Mouse (Mus musculus) left cerebral cortex, postnatal 10 days (tissue): ENCODE measurements around the gene Efcab11. TPM values are rescaled to one million over a fixed set of nuclear protein-coding genes. Genes with fewer than 3 reads are reported as not detected.
A peak's percentile ranks its signal among the peaks of the same experiment; 100 is the strongest.
"Not testable (repeated sequence)": the region's sequence is repeated elsewhere in the genome, so short reads cannot be mapped to it uniquely, and the experiment has no call there.

Experiments used
- DNase-seq, 2 experiments: peaks; one replicate each; pipeline ENCODE4 v3.0.0; 2021 to 2022; ENCODE audit warnings: low spot score in 2 of 2, mixed read lengths in 1 of 2; ENCODE audit errors: extremely low spot score in 1 of 2
- intact Hi-C: fragments of 180-260 bp; cut with DNase I; formaldehyde crosslinking; loops from one replicate; pipeline ENCODE4 v1.15.1; 2025
- total RNA-seq, 2 experiments: library from RNA; stranded (reverse); gene quantifications; 2 replicates each; pipeline ENCODE4 v1.2.3; 2021

Efcab11 gene
- total RNA-seq, 2 experiments from 2014 or later, result 0.49 to 0.73 TPM

- peak; percentile 63 to 75 for DNase-seq
- intact Hi-C loops, result loop anchor here (5.0 to 10.0 kb wide), 3 partner anchors 274 to 739 kb away; partner anchors contain the start of gene Foxn3
Observed at GRCm38 (mm10) chr12:99836404-99837131, 47.7 kb downstream of the Efcab11 start.

GRCm38 (mm10) chr12:99833476-99833875 is 50.8 kb downstream of the Efcab11 start:
- no peak for DNase-seq
- intact Hi-C loops, result loop anchor here (10.0 kb wide), 1 partner anchor 439 kb away; no protein-coding TSS in a partner anchor

- no peak for DNase-seq
- intact Hi-C loops, result no loop called here
Observed at GRCm38 (mm10) chr12:99822591-99822990, 61.6 kb downstream of the Efcab11 start.

GRCm38 (mm10) chr12:99821309-99821934 is 62.8 kb downstream of the Efcab11 start:
- intact Hi-C loops, result no loop called here
- no peak for DNase-seq

- intact Hi-C loops, result no loop called here
- no peak for DNase-seq
Observed at GRCm38 (mm10) chr12:99819186-99819974, 64.9 kb downstream of the Efcab11 start.

DNA sequence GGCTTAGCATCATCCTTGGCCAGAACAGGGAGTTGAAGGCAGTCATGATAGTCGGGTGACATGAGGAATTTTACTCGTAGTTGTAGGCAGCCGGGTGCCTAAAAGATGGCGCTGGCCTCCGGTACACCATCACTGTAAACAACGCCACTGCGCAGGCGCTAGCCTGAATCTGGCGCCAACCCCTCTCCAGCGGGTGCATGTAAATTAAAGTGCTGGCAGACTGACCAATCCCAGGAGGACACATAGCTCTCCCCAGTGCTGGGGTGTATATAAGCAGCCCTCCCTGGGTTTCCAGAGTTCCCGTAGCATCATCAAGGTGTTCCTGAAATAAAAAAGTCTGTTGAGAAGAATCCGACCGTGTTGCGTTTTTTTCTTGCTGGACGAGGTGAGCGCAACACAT is 66.2 kb downstream of the Efcab11 start:
- DNase-seq, intact Hi-C loops: not testable (repeated sequence)

- no peak for DNase-seq
- intact Hi-C loops, result no loop called here
Observed at GRCm38 (mm10) chr12:99815244-99815643, 69.0 kb downstream of the Efcab11 start.

- DNase-seq, result no peak
- intact Hi-C loops, result no loop called here
Observed at GRCm38 (mm10) chr12:99807891-99808290, 76.3 kb downstream of the Efcab11 start.

DNA sequence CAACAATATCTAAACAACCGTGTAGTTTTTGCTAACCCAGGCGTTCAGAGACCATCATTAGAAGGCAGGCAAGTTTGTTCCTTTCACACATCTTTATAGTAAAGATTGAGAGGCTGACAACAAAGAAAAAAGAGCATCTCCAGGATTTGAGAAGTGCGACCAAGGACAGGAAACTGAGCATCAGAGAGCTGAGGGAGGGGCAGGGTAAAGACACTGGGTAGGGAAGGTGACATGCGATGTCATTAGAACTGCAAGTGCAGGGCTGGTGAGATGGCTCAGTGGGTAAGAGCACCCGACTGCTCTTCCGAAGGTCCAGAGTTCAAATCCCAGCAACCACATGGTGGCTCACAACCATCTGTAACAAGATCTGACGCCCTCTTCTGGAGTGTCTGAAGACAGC is 77.5 kb downstream of the Efcab11 start:
- intact Hi-C loops, DNase-seq: not testable (repeated sequence)

GRCm38 (mm10) chr12:99795921-99796320 is 88.3 kb downstream of the Efcab11 start:
- intact Hi-C loops, result no loop called here

DNA sequence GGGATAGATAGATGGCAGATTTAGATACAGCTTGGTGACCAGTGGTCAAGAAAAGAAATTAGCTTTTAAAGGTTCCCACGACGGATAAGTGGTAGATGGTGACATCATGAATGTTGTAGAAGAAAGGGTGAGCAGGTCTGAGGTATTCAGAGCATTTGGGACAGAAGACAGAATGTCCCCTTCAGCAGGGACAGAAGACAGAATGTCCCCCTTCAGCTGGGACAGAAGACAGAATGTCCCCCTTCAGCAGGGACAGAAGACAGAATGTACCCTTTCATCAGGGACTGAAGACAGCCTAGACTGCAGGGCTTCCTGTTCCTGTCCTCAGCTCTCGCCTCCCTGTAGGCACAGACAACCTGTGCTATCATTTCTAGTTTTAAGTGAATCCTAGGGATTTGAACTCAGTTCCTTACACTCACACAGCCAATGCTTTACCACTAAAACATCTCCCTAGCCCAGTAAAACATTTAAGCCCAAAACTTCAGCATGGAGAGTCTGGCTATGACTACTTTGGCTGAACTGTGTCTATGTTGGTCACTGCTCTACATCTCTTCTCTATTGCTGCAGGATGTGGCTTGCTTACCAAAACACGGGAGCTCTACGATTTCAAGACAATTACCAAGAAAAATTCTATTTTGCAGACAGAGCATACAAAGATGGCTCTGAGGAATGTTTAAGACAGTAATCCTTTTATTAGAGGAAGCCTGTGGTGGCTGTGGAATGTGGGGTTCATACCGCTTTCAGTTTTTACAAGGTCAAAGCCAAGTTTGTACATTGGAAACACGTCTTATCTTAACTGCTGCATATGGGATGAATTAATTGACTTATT is 89.2 kb downstream of the Efcab11 start:
- intact Hi-C loops, result no loop called here
- DNase-seq, result no peak

More at GRCm38 (mm10) chr12:99795921-99796320, 88.3 kb downstream of the Efcab11 start:
- DNase-seq, result no peak

DNA sequence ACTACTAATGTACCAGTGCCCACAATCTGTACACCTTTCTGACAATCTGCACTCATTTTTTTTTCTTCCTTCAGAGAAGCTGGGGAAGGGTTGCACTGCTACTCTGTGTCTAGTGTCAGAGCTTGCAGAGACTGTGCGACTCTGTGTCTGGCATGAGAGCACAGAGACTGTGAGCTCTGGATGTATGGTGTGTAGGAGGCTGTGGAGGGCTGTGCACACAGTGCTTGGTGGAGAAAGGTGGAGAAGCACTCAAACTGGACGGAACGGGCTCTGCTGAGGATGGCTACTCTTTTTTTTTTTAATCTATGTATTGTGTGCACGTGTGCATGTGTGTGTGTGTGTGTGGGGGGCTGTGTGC is 90.1 kb downstream of the Efcab11 start:
- DNase-seq, result no peak
- intact Hi-C loops, result no loop called here

DNA sequence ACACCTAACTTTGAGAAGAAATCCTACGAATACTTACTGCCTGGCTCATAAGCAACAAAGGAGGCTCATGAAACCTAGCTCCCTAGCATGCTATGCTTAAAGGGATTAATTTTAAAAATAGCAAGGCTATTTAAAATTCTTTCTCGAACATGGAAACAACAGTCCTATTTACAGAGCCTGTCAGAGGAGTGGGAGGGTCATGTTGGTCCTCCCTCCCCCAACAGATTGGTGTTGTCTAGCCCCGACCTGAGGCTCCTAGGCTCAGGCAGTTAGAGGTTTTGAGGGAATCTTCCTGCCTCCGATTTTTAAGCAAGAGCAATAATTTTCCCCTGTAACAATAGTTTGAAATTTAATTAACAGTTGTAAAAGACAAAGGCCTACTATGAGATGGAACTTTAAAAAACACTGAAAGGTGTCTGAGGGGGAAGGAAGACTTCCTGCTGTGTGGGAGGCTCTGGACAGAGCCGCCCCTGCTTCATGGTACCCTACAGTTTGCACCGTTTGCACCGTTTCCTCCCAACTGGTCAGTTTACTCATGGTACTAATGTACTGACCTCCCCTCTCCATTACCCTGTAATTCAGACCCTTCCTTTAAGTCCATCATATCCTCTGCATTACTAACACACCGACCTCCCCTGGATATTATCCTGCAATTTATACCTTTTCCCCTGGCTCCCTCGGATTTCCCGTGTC is 90.6 kb downstream of the Efcab11 start:
- intact Hi-C loops, result no loop called here
- no peak for DNase-seq

GRCm38 (mm10) chr12:99789283-99789960 is 94.8 kb downstream of the Efcab11 start:
- intact Hi-C loops, result no loop called here

GRCm38 (mm10) chr12:99781774-99782173 is 102.5 kb downstream of the Efcab11 start:
- intact Hi-C loops, result no loop called here
- no peak for DNase-seq

More at GRCm38 (mm10) chr12:99789283-99789960, 94.8 kb downstream of the Efcab11 start:
- peak in 1 of 2 experiments; percentile 17 for DNase-seq

- intact Hi-C loops, result no loop called here
- no peak for DNase-seq
Observed at GRCm38 (mm10) chr12:99780396-99780795, 103.8 kb downstream of the Efcab11 start.

DNA sequence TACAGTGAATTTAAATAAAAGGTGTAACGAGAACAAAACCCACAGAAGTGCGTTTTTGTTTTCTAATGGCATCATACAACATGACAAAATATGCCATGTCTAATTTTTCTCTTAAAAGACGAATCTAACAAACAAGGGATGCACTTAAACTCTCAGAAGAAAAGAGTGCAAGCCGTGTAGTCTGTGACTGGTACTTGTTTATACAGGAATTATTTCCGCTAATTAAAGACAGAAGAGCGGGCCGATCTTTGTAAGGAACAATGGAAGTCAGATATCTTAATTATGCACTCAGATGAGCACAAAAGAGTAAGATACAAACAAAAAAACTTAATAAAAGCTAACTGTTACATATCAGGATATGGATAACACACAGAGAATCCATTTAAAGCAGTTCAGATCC is 104.3 kb downstream of the Efcab11 start:
- DNase-seq, result no peak
- intact Hi-C loops, result no loop called here
